Mouse (Mus musculus) natural killer cell, adult 2 months (primary cell): ENCODE measurements around the gene Pdzd4.

ENCODE experiments used
- DNase-seq, 2 experiments: peaks; one replicate each; pipeline ENCODE4 v3.0.0; 2022; ENCODE audit warnings: low spot score in 2 of 2

Gene Pdzd4

GRCm38 (mm10) chrX:73824185-73825151 lies at the start of gene Pdzd4:
Gene Pdzd4, minus strand, starts transcription at chrX:73824969.
- DNase-seq, result peak in 1 of 2 experiments; percentile 9

GRCm38 (mm10) chrX:73871956-73872355 lies 47.2 kb upstream of the Pdzd4 start:
- no peak for DNase-seq

- no peak for DNase-seq
Observed at GRCm38 (mm10) chrX:73871474-73871873, 46.7 kb upstream of the Pdzd4 start.

- no peak for DNase-seq
Observed at GRCm38 (mm10) chrX:73869334-73869733, 44.6 kb upstream of the Pdzd4 start.

GRCm38 (mm10) chrX:73867852-73868251 lies 43.1 kb upstream of the Pdzd4 start:
- DNase-seq, result no peak

GRCm38 (mm10) chrX:73867256-73867655 lies 42.5 kb upstream of the Pdzd4 start:
- DNase-seq, result no peak

GRCm38 (mm10) chrX:73864692-73865091 lies 39.9 kb upstream of the Pdzd4 start:
- DNase-seq, result no peak

- no peak for DNase-seq
Observed at GRCm38 (mm10) chrX:73855087-73855408, 30.3 kb upstream of the Pdzd4 start.

GRCm38 (mm10) chrX:73854326-73855086 lies 29.7 kb upstream of the Pdzd4 start:
- DNase-seq, result no peak

GRCm38 (mm10) chrX:73836691-73837090 lies 11.9 kb upstream of the Pdzd4 start:
- no peak for DNase-seq

GRCm38 (mm10) chrX:73835731-73836130 lies 11.0 kb upstream of the Pdzd4 start:
- DNase-seq, result no peak

- no peak for DNase-seq
Observed at GRCm38 (mm10) chrX:73823747-73824146, 1.0 kb downstream of the Pdzd4 start.

- DNase-seq, result no peak
Observed at GRCm38 (mm10) chrX:73816596-73817314, 8.0 kb downstream of the Pdzd4 start.

GRCm38 (mm10) chrX:73815072-73815471 lies 9.7 kb downstream of the Pdzd4 start:
- no peak for DNase-seq

- no peak for DNase-seq
Observed at GRCm38 (mm10) chrX:73805814-73806213, 19.0 kb downstream of the Pdzd4 start.

- peak; percentile 58 to 70 for DNase-seq
Observed at GRCm38 (mm10) chrX:73798502-73798901, 26.3 kb downstream of the Pdzd4 start.

- DNase-seq, result no peak
Observed at GRCm38 (mm10) chrX:73797511-73797910, 27.3 kb downstream of the Pdzd4 start.

- no peak for DNase-seq
Observed at GRCm38 (mm10) chrX:73793505-73793904, 31.3 kb downstream of the Pdzd4 start.

- DNase-seq, result no peak
Observed at GRCm38 (mm10) chrX:73793039-73793438, 31.7 kb downstream of the Pdzd4 start.

GRCm38 (mm10) chrX:73788501-73788900 lies 36.3 kb downstream of the Pdzd4 start:
- DNase-seq, result no peak

GRCm38 (mm10) chrX:73787225-73787558 lies 37.6 kb downstream of the Pdzd4 start:
- DNase-seq, result no peak
